Mouse (Mus musculus) telencephalon, adult 2 months (tissue): ENCODE data around the gene Tbpl1.

Source experiments
- DNase-seq: peaks from one replicate; pipeline ENCODE4 v3.0.0-alpha.2; 2011; ENCODE audit warnings: low read depth, low spot score

The Tbpl1 gene

DNA sequence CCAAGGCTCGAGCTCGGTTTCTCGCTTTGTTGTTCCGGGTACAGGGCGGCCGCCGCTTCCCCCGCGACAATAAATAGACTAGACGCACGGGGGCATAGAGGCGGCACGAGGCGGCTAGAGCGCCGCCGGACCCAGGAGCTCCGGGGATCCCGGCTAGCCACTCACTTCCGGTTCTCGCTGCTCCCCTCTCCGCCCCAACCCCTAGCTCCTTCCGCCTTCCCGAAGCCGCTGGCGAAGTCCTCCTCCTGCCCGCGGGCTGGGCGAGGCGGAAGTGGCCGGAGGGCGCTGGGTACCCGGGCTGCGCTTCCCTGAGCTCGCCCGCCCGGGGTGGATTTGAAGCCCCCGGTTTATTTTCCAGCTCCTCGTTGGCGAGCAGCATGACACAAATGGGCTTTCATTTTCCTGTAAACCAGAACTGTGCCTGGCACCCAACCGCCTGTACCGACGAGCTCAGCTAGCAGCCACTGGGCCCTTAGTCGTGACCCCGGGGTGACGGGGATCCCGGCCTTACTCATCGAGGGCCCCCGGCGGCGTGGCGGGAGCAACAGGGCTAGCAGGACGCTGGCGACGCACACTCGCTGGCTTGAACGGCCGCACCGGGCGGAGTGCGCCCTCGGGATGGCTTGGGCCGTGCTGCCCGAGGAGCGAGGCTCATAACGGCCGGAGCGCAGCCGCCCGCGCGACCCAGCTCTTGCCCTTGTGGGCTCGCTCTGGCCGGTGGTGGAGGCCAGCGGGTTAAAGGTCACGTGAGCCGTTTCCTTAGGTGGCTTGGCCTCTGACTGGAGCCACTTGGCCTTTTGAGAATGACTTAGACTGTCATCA lies at the start of gene Tbpl1:
Gene Tbpl1, minus strand, starts transcription at position 667 of the 822 bp plus-strand sequence.
- DNase-seq, result peak; percentile 98

DNA sequence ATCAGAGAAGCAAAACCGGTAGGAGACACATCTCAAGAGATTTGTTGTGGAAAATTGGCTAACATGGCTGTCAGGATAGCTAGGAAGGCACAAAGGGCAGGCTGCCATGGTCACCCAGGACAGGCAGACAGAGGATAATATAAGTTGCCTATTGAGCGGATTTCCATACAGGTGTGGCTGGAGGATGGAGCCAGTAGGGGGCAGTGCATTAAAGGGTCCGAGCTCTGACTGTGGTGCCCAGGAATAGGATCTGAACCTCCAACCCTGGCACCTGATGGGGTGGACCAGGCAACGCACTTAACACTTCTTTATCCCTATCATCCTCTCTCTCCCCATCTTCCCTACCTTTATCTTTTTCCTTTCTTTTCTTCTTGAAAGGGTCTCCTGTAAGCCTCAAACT lies 49.7 kb upstream of the Tbpl1 start:
- DNase-seq, result no peak

DNA sequence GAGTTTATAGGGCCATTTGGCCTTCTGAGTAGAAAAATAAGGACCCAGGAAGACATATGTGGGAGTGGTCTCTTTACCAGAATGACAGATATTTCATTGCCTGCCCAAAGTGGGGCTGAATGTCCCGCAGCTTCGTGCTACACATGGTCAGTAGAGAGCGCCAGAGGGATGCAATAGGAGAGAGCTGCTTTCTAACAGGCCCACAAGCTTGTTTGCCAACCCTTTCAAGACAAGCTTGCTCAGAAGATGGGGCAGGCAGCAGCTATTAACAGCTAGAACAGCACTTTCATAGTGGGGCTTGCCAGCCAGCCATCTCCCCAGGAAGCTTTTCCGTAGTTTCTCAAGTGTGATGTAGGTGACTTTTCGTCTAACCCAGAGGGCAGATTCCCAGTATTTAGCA lies 46.2 kb upstream of the Tbpl1 start:
- peak; percentile 6 for DNase-seq

DNA sequence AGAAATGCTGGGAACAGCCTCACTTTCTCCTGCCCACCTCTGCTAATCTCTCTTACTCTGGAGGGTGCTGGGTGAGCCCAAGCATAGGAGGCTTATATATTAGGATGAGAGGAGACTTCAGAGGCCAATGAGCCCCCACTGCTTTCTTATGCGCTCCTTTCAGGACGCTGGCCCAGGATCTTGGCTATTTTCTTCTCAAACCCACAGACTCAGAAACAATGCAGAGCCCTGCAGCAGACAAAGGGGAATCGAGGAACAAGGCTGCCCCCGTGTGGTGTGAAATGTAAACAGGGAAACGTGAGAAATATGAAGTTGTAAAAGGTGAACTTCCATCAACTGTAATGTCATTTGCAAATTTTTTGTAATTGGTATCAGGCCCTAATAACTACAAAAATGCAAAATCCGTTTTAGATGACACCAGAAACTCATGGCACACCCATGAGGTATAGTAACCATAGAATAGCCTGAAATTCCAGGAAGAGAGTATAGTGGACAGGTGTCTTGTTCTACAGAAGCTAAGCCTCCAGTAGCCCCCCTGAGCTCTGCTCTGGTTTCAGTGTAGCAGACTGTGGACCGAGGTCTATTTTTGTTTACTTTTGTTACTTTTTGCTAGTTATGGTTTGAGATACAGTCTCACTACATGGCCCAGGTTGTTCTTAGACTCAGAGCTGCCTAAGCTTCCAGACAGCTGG lies 44.4 kb upstream of the Tbpl1 start:
- no peak for DNase-seq

DNA sequence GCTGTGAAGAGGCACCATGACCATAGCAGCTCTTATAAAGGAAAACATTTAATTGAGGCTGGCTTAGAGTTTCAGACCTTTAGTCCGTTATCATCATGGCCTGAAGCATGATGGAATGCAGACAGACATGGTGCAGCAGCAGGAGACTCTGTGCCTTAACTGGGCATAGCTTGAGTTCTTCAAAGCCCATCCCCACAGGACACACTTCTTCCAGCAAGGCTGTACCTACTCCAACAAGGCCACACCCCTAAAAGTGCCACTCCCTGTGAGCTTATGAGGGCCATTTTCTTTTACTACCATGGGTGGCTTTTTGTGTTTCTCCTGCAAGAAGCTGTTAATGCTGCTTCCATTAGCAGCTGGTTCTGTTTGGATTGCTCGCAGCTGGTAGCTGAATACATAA lies 43.7 kb upstream of the Tbpl1 start:
- no peak for DNase-seq

DNA sequence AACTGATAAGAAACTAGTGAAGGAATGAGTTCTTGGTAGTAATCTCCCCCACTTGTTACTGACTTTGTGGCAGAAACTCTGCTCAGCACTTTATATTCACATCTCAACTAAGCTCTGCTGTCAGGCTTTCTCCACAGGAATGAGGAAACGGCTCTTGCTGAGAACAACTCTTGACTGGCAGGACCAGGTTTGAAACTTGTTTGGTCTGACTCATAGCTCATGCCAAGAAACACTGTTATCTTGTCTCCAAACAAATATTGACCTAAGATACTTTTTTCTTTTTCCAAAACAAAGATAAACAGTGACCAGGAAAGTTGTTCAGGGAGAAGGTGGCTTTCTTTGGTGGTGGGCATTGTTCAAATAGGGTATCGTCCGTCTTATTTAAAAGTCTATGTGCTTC lies 42.9 kb upstream of the Tbpl1 start:
- DNase-seq, result no peak

DNA sequence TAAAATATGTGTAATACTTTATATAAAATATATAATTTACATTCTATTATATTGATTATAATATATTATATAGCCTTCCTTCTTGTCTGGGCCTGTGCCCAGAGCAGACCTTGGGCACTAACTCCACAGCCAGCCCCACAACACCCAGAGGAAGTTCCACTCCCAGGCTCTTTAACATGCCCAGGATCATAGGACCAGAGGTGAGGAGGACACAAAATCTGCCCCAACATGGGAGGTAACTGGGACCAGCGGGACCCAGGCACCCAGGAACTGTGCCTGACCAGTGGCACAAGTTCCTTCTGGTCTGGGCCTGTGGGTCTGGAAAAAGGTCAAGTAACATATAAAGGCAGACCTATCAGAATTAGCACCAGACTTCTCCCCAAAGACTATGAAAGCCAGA lies 22.5 kb upstream of the Tbpl1 start:
- no peak for DNase-seq

DNA sequence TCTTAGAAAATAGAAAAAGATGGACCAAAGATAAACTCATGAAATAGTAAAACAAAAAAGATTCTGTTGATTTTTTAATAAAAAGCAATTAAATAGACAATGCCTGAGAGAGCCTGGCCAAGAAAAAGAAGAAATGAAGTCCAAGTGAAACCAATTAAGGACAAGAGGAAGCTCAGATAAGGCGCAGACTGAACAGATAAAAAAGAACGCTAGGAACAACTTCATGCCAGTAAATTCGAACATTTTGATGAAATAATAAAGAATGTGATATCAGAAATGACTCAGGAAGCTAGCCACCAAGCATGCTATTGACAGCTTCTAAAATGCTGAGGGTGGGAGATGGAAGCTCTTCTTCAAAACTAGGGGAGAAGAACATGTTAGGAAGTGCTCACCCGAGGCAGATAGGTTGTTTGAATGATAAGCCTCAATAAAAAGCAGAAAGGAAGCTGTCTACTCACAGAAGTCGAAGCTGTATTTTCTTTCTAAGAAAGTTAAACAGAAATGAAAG lies 19.5 kb upstream of the Tbpl1 start:
- DNase-seq, result no peak

DNA sequence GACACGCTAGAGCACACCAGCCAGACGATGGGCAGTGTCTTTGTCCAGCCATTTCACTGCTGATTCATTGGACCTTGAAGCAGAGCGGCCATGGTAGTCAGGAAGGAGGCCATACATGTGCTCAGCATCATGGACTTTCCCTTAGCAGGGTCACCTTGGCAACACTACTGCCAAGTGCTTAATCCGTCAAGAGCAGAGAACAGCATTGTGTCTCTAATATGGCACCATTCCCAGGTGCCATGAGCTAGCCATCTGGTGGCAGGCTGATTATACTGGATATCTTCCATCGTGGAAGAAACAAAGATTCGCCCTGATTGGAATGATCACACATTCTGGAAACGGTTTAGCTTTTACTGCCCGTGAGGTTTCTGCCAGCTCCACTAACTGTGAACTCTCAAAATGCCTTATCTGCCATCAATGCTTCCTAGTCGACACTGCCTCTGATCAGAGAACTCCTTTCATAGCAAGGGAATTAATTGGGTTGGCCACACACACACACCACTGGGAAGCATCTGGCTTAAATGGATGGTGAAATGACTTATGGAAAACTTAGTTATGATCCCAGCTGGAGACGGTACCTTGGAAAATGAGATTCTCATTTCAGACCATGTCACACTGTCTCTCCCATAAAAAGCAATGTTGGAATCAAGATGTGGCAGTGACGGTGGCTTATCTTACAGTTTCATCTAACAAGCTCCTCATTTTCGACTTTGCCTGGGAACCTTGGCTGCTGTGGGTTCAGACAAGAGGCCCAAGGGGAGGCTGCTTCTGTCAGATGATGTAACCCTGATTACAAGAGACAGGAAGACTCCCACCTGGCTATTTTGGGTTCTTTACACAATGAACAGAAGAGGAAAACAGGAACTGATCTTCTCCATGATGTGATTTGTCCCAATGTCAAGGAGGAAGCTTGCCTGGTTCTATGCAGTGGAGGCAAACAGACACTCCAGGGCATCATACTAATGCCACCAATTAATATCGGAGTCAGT lies 14.9 kb upstream of the Tbpl1 start:
- DNase-seq, result peak; percentile 34

DNA sequence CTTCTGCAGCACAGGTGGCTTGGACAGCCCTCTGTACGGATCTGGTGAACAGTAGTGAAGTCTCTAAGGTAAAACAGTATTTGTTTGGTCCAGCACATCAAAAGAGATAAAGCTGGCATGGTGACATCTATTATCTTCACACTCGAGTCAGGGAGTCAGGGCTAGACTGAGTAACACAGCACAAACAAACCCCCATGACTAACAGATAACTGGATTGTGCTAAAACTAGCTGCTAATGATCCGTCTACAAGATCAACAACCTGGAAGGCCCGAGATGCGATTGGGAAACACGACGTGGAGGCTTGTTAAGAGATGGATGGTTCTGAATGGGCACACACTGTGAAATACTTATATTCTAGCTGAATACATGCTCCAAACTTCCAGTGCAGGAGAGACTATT lies 14.2 kb upstream of the Tbpl1 start:
- no peak for DNase-seq

DNA sequence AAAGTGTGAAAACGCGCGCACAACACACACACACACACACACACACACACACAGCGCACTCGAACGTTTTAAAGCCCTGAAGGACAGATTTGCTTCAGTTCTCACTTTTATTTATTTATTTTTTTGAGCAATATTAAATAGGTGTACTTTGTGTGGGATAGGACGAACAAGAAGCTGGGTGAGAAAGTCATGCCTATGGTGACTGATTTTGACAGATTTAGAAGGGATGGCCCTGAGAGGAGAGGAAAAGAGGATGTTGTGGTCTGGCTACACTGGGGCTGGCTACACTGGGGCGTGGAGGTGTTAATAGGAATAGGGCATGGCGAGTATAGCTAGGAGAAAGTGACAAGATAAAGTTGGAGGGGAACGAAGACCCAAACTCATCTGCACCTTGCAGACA lies 443 bp upstream of the Tbpl1 start:
- no peak for DNase-seq

DNA sequence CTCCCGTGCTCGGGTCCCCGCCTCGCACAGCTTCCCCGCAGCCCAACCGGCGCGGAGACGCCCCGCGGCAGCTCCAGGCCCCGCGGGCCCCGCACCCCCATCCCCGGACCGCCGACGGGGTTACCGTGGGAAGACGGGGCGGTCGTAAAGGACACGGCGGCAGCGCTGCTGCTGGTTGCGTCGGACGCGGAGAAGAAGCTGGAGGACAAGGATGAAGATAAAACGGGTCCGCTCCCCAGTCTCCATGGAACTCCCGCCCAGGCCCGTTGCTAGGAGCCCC lies 806 bp downstream of the Tbpl1 start:
- no peak for DNase-seq

DNA sequence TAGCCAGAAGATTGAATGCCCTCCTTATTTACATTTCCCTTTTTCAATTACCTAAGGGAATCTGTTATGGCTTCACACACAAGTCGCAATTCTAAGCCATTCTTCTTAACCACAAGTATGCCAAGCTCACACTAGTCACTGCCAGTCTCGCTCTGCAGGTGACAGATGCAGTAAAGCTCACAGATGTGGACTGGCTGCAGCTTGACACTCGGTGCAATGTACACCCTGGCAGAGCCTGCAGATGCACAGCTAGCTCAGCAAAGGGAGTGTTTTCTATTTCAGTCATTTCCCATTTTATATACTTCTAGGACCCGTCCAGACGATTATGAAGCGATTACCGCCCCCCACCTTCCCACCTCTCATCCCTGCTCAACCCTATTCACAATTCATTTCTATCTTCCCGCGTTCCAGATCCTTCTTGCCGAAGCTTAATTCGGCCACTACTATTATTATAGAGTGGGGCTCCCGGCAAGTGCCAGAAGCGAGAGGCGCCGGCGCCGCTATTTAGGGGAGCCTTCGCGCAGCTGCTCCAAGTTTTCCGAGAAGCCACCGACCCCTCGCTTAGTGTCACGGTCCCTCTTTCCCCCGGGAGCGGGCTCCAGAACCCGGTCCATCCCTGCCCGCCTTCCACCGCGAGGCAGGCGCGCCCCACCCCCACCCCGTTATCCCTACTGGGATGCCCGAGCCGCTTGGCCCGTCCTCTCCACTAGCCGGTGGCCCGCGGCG lies 1.3 kb downstream of the Tbpl1 start:
- DNase-seq, result no peak

DNA sequence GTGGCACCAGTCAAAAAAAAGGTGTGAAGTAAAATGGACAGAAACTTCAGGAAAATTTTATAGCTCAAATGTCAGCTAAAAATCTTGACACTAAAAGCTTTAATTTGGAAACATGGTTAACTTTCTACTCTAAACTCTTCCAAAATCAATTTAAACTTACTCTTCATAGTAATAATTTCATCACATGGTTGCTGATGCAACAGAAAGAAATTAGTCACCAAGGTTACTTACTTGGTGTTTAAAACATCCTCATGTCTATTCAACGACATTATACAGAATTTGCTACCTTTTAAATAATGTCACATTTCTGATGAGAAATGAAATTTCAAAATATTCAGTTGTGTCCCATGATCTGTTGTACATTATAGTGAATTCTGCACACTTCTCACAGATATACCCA lies 3.5 kb downstream of the Tbpl1 start:
- no peak for DNase-seq

DNA sequence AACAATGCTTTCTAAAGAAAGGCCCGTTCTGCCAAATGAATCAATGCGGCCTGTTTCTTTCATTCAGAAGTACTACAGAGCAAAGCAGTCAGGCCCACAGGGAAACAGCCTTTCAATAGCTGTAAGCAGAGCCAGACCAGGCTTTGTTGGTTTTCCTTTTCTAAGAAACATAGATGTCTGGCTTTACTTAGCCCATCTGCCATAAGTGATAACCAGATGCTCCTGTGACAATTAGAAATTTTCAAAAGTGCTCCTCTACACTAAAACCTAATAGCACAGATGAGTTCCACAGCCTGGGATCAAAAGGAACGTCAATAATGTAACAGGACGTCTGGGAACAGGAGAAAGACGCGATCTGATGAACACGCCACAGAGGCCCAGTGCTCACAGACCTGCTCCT lies 5.4 kb downstream of the Tbpl1 start:
- no peak for DNase-seq

DNA sequence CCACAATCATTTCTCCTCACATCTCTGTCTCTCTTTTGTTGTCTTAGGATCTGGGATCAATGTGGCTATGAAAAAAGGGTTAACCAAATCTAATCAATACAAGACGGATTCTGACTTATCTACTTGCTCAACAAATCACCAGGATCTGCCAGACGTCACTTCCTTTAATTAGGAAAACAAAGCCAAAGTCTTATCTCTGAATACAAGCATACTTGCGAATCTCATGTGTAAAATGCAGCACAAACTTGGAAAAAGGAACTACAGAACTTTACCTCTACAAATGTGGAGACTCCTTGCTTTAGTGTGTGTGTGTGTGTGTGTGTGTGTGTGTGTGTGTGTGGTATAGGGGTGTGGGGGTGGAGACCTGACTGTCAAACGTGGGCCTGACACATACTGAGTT lies 6.6 kb downstream of the Tbpl1 start:
- no peak for DNase-seq

DNA sequence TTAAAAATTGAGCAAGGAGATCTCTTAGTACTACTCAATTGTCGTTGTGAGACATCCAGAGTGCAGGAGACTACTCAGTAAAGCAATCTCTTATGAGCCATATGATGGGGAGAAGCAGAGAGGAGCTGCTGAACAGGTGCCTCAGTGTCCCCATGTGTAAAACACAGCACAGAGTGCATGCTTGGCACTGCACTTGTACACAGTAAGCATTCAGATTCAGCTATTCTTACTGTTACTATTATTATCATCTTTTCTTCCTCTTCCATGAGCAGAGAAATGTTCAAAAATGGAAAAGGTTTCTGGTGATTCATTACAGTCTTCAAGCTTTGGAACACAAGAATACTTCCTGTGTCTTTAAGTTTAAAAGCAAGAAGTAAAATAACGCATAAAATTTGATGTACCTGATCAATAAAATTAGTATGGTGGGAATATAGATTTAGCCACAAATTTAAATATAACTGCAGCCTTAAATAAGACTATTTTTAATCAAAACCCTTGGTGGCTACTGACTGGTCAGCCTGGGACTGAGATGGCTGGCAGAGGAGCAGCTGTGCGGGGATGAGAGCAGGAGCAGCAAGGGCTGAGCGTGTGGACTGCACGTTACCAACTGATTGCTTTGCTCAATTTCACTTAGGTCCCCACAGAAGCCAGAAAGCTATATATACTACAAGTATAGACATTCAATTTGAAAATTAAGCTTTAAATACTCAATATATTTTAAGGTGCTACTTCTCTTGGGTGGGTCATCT lies 10.8 kb downstream of the Tbpl1 start:
- no peak for DNase-seq

DNA sequence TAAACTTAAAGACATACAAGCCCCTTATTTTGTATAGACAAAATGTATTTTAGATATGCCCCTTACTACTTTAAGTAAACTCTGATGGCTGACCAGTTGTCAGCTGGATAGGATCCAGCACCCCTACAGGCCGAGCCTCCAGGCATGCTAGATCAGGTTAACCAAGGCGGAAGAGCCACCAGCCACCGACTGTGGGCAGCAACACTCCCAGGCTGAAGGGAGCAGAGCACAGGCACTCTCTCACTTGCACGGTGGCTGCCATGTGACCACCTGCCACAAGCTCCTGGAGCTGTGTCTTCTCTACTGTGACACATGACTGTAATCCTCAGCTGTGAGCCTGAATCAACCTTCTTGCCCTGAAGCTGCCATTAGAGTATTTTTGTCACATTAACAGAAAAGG lies 13.3 kb downstream of the Tbpl1 start:
- DNase-seq, result no peak

DNA sequence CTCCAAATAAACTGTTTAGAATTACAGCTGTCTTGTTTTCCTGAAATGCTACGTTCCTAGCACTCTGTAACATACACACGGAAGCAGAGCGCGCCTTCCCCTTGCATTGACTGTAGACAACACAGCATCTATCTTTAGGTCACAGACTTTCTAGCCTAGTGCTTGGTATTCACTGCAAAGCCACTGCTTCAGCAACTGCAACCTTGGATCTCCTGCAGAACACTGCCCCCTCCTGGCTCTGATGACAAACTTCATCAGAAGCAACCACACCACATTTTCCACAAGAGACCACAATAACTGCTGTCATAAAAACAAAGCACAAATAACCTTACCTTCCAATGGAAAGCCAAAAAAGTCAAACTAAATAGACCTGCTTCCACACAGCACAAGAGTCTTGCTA lies 17.2 kb downstream of the Tbpl1 start:
- DNase-seq, result no peak

DNA sequence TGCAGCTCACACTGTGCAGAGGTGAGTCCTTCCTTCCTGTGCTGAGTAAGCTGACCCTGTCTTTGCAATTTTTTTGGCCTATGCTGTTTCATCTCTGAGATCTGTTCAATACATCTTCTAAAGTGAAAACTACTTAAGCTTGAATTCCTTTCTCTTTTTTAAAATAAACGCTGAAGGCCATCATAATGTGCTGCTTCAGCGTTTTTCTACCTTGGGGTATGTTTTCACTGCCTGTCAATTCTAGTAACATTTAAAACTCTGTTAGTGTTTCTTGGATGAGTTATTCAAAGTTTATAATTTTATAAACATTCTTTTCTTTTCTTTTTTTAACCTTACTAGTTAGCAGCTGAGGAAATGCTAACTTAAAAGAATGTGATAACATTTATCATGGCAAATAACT lies 18.8 kb downstream of the Tbpl1 start:
- no peak for DNase-seq
